ENCODE assay signal across 8 mouse cellular contexts in the genomic region with DNA sequence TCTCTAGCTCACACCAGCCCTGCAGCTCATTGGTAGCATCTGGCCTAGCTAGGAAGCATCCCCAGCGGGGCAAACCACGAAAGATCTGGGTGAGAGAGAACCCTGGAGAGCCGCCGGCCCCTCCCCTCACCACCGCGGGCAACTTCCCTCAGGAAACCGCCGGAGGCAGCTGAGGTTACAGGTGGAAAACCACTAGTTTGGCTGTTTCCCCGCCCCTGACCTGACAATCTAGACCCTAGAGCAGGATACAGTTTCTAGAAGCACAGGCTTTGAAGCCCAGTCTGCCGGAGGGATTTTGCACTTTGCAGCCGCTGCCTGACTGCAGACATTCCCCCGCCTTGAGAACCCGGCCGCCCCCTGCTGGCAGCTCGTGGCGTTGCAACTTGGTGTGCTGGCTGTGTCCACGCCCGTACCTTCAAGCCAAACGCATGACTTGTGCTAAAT. TPM values are rescaled to one million over a fixed set of nuclear protein-coding genes. Genes with fewer than 3 reads are reported as not detected.
DNase-seq lines count a peak whose midpoint lies in the region; ATAC-seq lines count a peak whose summit lies in the region.

No protein-coding gene starts in this region.

- no peaks in the 10 kb centered on the region for H3K36me3 ChIP-seq in intestine, embryonic 16.5 days (ENCODE audit: control insufficient read depth, insufficient read depth, low read length)
- H3K36me3 ChIP-seq in midbrain, embryonic 10.5 days, result no peaks in the 10 kb centered on the region

- intact Hi-C loops in gastrocnemius, postnatal 36 days (cut with DNase I), result loop anchor here (1.0 to 10.0 kb wide), 3 partner anchors 36 to 115 kb away; a partner anchor contains a TSS
- intact Hi-C loops in left cerebral cortex, postnatal 36 days (cut with DNase I), result loop anchor here (1.0 to 5.0 kb wide), 2 partner anchors 40 to 123 kb away; a partner anchor contains a TSS

- H3K9me3 ChIP-seq in intestine, embryonic 16.5 days (ENCODE audit: control insufficient read depth, low read length), result no peaks in the 10 kb centered on the region
- no peaks in the 10 kb centered on the region for H3K9me3 ChIP-seq in midbrain, embryonic 10.5 days (replicated peaks)

- peak overlapping the region; percentile 49 for H3K4me2 ChIP-seq in intestine, embryonic 16.5 days (ENCODE audit: low read depth, low read length)

- peak overlapping the region; percentile 37 for H3K9ac ChIP-seq in intestine, embryonic 16.5 days (ENCODE audit: low read depth, low read length)

- WGBS in intestine, embryonic 16.5 days, result 2% methylated on average over 19 of the region's 19 CpGs
- under 1% methylated on average over 19 of the region's 19 CpGs for WGBS in midbrain, embryonic 10.5 days

- ATAC-seq in intestine, embryonic 16.5 days, result peak; percentile 46

- DNase-seq in adrenal gland, adult 2 months, result peak; percentile 92
- peak; percentile 78 for DNase-seq in embryo, embryonic 11.5 days (ENCODE audit: low read depth, low spot score)
- peak; percentile 89 for DNase-seq in gastrocnemius, postnatal 36 days
- peak; percentile 83 to 84 for DNase-seq in left cerebral cortex, postnatal 36 days (ENCODE audit: low spot score in 2 of 2)
- peak; percentile 90 for DNase-seq in midbrain, embryonic 10.5 days (ENCODE audit: low spot score)
- peak; percentile 57 to 64 for DNase-seq in right cerebral cortex, postnatal 36 days (ENCODE audit: low spot score in 2 of 2)
- DNase-seq in urinary bladder, postnatal 4 days (ENCODE audit: low spot score in 2 of 2), result peak; percentile 81 to 95

- peak overlapping the region; percentile 37 for H3K4me3 ChIP-seq in intestine, embryonic 16.5 days (ENCODE audit: low read length)
- peak overlapping the region; percentile 58 for H3K4me3 ChIP-seq in midbrain, embryonic 10.5 days

- no peak overlapping the region for H3K27ac ChIP-seq in intestine, embryonic 16.5 days (ENCODE audit: low read length)
- H3K27ac ChIP-seq in midbrain, embryonic 10.5 days (replicated peaks), result peak overlapping the region; percentile 59; the same call in 1 of the 2 replicates

- H3K4me1 ChIP-seq in intestine, embryonic 16.5 days (ENCODE audit: control insufficient read depth, insufficient read depth, low read length), result peaks cover 16% of the 10 kb centered on the region
- peaks cover 12% of the 10 kb centered on the region for H3K4me1 ChIP-seq in midbrain, embryonic 10.5 days

- H3K27me3 ChIP-seq in intestine, embryonic 16.5 days (replicated peaks; ENCODE audit: control insufficient read depth, insufficient read depth, low read length), result no peaks in the 10 kb centered on the region; the same call in 1 of the 2 replicates
- peaks cover 16% of the 10 kb centered on the region for H3K27me3 ChIP-seq in midbrain, embryonic 10.5 days (ENCODE audit: low read depth, poor library complexity, severe bottlenecking)

RNA-seq across cellular contexts. Expression of a gene that starts 6.7 kb away (rescaled TPM):
- total RNA-seq in adrenal gland, adult 2 months (2021), result not detected
- 0.60 TPM in 1 of 2 replicates, not detected in the other for polyA plus RNA-seq in adrenal gland, adult 2 months (2012; rRNA removed)
- total RNA-seq in gastrocnemius, postnatal 36 days (2021), result not detected
- 32.6 and 42.1 TPM in 2 replicates for polyA plus RNA-seq in intestine, embryonic 16.5 days (2015; fragmentation: Nextera tagmentation; extraction: Ambion mirVana)
- total RNA-seq in left cerebral cortex, postnatal 36 days (2021), result not detected
- polyA plus RNA-seq in midbrain, embryonic 10.5 days (2016; fragmentation: Nextera tagmentation; extraction: Ambion mirVana), result 0.62 and 0.70 TPM in 2 replicates

RNA-seq across cellular contexts. Expression of a gene that starts 19.1 kb away (rescaled TPM):
- total RNA-seq in adrenal gland, adult 2 months (2021), result 10 to 100 TPM; 35.9 to 61.1 TPM
- polyA plus RNA-seq in adrenal gland, adult 2 months (2012; rRNA removed), result 103 and 108 TPM in 2 replicates
- 10 to 100 TPM; 22.0 to 22.6 TPM for total RNA-seq in gastrocnemius, postnatal 36 days (2021)
- 58.7 and 62.7 TPM in 2 replicates for polyA plus RNA-seq in intestine, embryonic 16.5 days (2015; fragmentation: Nextera tagmentation; extraction: Ambion mirVana)
- 10 to 100 TPM; 12.2 to 13.1 TPM for total RNA-seq in left cerebral cortex, postnatal 36 days (2021)
- polyA plus RNA-seq in midbrain, embryonic 10.5 days (2016; fragmentation: Nextera tagmentation; extraction: Ambion mirVana), result 25.3 and 32.2 TPM in 2 replicates

RNA-seq across cellular contexts. Expression of a gene that starts 32.6 kb away (rescaled TPM):
- total RNA-seq in adrenal gland, adult 2 months (2021), result 10 to 100 TPM; 26.7 to 34.1 TPM
- polyA plus RNA-seq in adrenal gland, adult 2 months (2012; rRNA removed), result 155 and 161 TPM in 2 replicates
- total RNA-seq in gastrocnemius, postnatal 36 days (2021), result 1 to 10 TPM; 1.1 to 1.5 TPM
- polyA plus RNA-seq in intestine, embryonic 16.5 days (2015; fragmentation: Nextera tagmentation; extraction: Ambion mirVana), result 15.5 and 15.6 TPM in 2 replicates
- under 1 TPM; 0.27 to 0.32 TPM for total RNA-seq in left cerebral cortex, postnatal 36 days (2021)
- 1.1 and 1.8 TPM in 2 replicates for polyA plus RNA-seq in midbrain, embryonic 10.5 days (2016; fragmentation: Nextera tagmentation; extraction: Ambion mirVana)

RNA-seq across cellular contexts. Expression of a gene that starts 39.6 kb away (rescaled TPM):
- 10 to 100 TPM; 76.9 to 98.1 TPM for total RNA-seq in adrenal gland, adult 2 months (2021)
- polyA plus RNA-seq in adrenal gland, adult 2 months (2012; rRNA removed), result 138 and 165 TPM in 2 replicates
- 1 to 10 TPM; 2.0 to 2.3 TPM for total RNA-seq in gastrocnemius, postnatal 36 days (2021)
- 143 and 149 TPM in 2 replicates for polyA plus RNA-seq in intestine, embryonic 16.5 days (2015; fragmentation: Nextera tagmentation; extraction: Ambion mirVana)
- total RNA-seq in left cerebral cortex, postnatal 36 days (2021), result 1 to 10 TPM; 7.2 to 9.3 TPM
- 76.4 and 88.7 TPM in 2 replicates for polyA plus RNA-seq in midbrain, embryonic 10.5 days (2016; fragmentation: Nextera tagmentation; extraction: Ambion mirVana)

Comparison
In these comparisons a context has a peak if more than half of its experiments do, and no peak if none do; other contexts are left out.
1. RNA of a gene that starts 32.6 kb away (total RNA-seq): 26.7 to 34.1 TPM in adrenal gland, adult 2 months; 1.1 to 1.5 TPM in gastrocnemius, postnatal 36 days and 0.27 to 0.32 TPM in left cerebral cortex, postnatal 36 days; every median in the first group is over 10 times any median in the second.
2. Peak in every context shown above with its lines, with median percentiles within 50 percentile points of each other: DNase-seq.